Mouse (Mus musculus) thymus, adult 2 months (tissue): ENCODE measurements around the gene Ppm1b. TPM values are rescaled to one million over a fixed set of nuclear protein-coding genes. Genes with fewer than 3 reads are reported as not detected.
A peak's percentile ranks its signal among the peaks of the same experiment; 100 is the strongest.

Experiments used
- DNase-seq: peaks from one replicate; pipeline ENCODE4 v3.0.0; 2021
- H3K27ac ChIP-seq: fragments of 200-500 bp; 2 replicates; pipeline ENCODE4 v1.5.1; 2012; ENCODE audit warnings: low read length, control low read depth; ENCODE audit not compliant: control insufficient read depth, insufficient read depth
- H3K27me3 ChIP-seq: fragments of 200-500 bp; 2 replicates; pipeline ENCODE4 v1.6.1; 2012; ENCODE audit warnings: mild to moderate bottlenecking, low read length, moderate library complexity, mixed read lengths; ENCODE audit not compliant: control insufficient read depth, insufficient read depth
- H3K36me3 ChIP-seq: fragments of 200-500 bp; 2 replicates; pipeline ENCODE4 v1.6.1; 2012; ENCODE audit warnings: mild to moderate bottlenecking, low read length, moderate library complexity; ENCODE audit not compliant: control insufficient read depth, insufficient read depth
- H3K4me1 ChIP-seq: fragments of 200-500 bp; replicated peaks from 2 replicates; pipeline ENCODE4 v1.6.1; 2012; ENCODE audit warnings: low read length; ENCODE audit not compliant: control insufficient read depth, insufficient read depth
- H3K4me3 ChIP-seq: fragments of 200-500 bp; 2 replicates; pipeline ENCODE4 v1.5.1; 2012; ENCODE audit warnings: mild to moderate bottlenecking, low read length, control low read depth, moderate library complexity; ENCODE audit not compliant: control insufficient read depth, insufficient read depth
- CTCF ChIP-seq: fragments of 200-500 bp; IDR thresholded peaks from 2 replicates; pipeline ENCODE4 v1.5.1; 2012; ENCODE audit warnings: mild to moderate bottlenecking, control low read depth, low read length, moderate library complexity, borderline replicate concordance; ENCODE audit not compliant: control insufficient read depth, poor library complexity, insufficient read depth; ENCODE audit errors: extremely low read depth
- POLR2A ChIP-seq: fragments of 200-500 bp; IDR thresholded peaks from 2 replicates; pipeline ENCODE4 v1.6.1; 2012; ENCODE audit warnings: mild to moderate bottlenecking, low read length, control low read depth, moderate library complexity; ENCODE audit not compliant: control insufficient read depth, poor library complexity, insufficient read depth; ENCODE audit errors: extremely low read depth
- WGBS: fragments of 180-500 bp; shearing (Covaris S2); methylation state at CpG from one replicate; pipeline ENCODE4 v1.1.7; 2018; 5-methylcytosine and 5-hydroxymethylcytosine counted together
- polyA plus RNA-seq: library from polyadenylated mRNA; depleted of rRNA; stranded (reverse); fragments of >200 nt; gene quantifications from 2 replicates; pipeline ENCODE4 v1.2.3, GENCODE M21; 2012

Ppm1b gene
- polyA plus RNA-seq, 1 experiment, result 36.4 TPM

- no peak overlapping the region for H3K4me3 ChIP-seq
- 82% methylated on average over 2 of the region's 2 CpGs for WGBS
- DNase-seq, result no peak
- no peaks in the 10 kb centered on the region for H3K27me3 ChIP-seq
- no peaks in the 10 kb centered on the region; the same call in 1 of the 2 replicates for H3K4me1 ChIP-seq
- no peak overlapping the region for H3K27ac ChIP-seq
- TF ChIP-seq CTCF (no peak), POLR2A (no peak)
- no peaks in the 10 kb centered on the region for H3K36me3 ChIP-seq
Observed at GRCm38 (mm10) chr17:84943033-84943393, 13.5 kb upstream of the Ppm1b start.

GRCm38 (mm10) chr17:84944348-84944747 is 12.2 kb upstream of the Ppm1b start:
- no peak for DNase-seq
- Histone ChIP-seq H3K4me3 (no peak overlapping the region), H3K27me3 (no peaks in the 10 kb centered on the region), H3K4me1 (no peaks in the 10 kb centered on the region; the same call in 1 of the 2 replicates), H3K36me3 (no peaks in the 10 kb centered on the region), H3K27ac (no peak overlapping the region)
- WGBS, result 5% methylated on average over 6 of the region's 6 CpGs
- TF ChIP-seq CTCF, result no peak
- TF ChIP-seq POLR2A, result no peak

- TF ChIP-seq POLR2A (no peak), CTCF (no peak)
- DNase-seq, result no peak
- Histone ChIP-seq H3K27ac (no peak overlapping the region), H3K27me3 (no peaks in the 10 kb centered on the region), H3K36me3 (no peaks in the 10 kb centered on the region), H3K4me1 (0 out of 2 replicates have a peak, but pooled peaks cover 2% of the 10 kb centered on the region), H3K4me3 (no peak overlapping the region)
- 99% methylated on average over 5 of the region's 5 CpGs for WGBS
Observed at GRCm38 (mm10) chr17:84952521-84952920, 4.0 kb upstream of the Ppm1b start.

- Histone ChIP-seq H3K4me1 (peaks cover 5% of the 10 kb centered on the region; the same call in 1 of the 2 replicates), H3K36me3 (no peaks in the 10 kb centered on the region), H3K27me3 (no peaks in the 10 kb centered on the region), H3K27ac (no peak overlapping the region), H3K4me3 (no peak overlapping the region)
- 92% methylated on average over 5 of the region's 5 CpGs for WGBS
- DNase-seq, result no peak
- TF ChIP-seq CTCF, result no peak
- no peak for TF ChIP-seq POLR2A
Observed at GRCm38 (mm10) chr17:84953776-84954175, 2.8 kb upstream of the Ppm1b start.

GRCm38 (mm10) chr17:84954881-84955280 is 1.7 kb upstream of the Ppm1b start:
- DNase-seq, result no peak
- Histone ChIP-seq H3K4me1 (peaks cover 5% of the 10 kb centered on the region; the same call in 1 of the 2 replicates), H3K36me3 (no peaks in the 10 kb centered on the region), H3K4me3 (no peak overlapping the region), H3K27ac (no peak overlapping the region), H3K27me3 (no peaks in the 10 kb centered on the region)
- 59% methylated on average over 5 of the region's 5 CpGs for WGBS
- TF ChIP-seq POLR2A (no peak), CTCF (no peak)

- Histone ChIP-seq H3K27me3 (no peaks in the 10 kb centered on the region), H3K4me3 (peak overlapping the region; percentile 62), H3K36me3 (no peaks in the 10 kb centered on the region), H3K27ac (peak overlapping the region; percentile 88), H3K4me1 (peaks cover 11% of the 10 kb centered on the region)
- TF ChIP-seq CTCF (0 out of 2 replicates have a peak, but pooled peaks have one; percentile 21), POLR2A (peak; percentile 70)
- peak; percentile 87 for DNase-seq
- WGBS, result under 1% methylated on average over 24 of the region's 24 CpGs
Observed at GRCm38 (mm10) chr17:84956931-84957486, 468 bp downstream of the Ppm1b start.

GRCm38 (mm10) chr17:84957487-84958259 is 1.1 kb downstream of the Ppm1b start:
- under 1% methylated on average over 55 of the region's 55 CpGs for WGBS
- TF ChIP-seq CTCF (0 out of 2 replicates have a peak, but pooled peaks have one; percentile 32), POLR2A (peak; percentile 88)
- peak; percentile 100 for DNase-seq
- no peaks in the 10 kb centered on the region for H3K27me3 ChIP-seq
- H3K36me3 ChIP-seq, result no peaks in the 10 kb centered on the region
- peaks cover 11% of the 10 kb centered on the region for H3K4me1 ChIP-seq
- peak overlapping the region; percentile 88 for H3K27ac ChIP-seq
- H3K4me3 ChIP-seq, result peak overlapping the region; percentile 78
